Comparison of ENCODE assay signal across 9 mouse cellular contexts in the genomic region with DNA sequence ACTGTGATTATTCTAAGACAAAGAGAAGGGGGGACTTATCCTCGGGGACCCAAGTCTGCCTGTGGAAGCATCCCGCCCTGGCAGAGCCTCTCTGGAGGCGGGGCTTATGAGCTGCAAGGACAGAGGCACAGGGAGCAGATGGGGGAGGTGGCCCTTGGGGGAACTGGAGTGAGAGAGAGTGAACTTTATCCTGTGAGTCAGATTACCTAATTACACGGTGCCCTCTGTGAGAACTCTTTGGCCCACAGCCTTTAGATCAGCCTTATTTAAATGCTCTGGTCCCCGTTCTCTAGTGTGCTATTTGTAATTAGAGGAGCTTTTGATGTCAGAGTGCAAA.
A peak's percentile ranks its signal among the peaks of the same experiment; 100 is the strongest.
DNase-seq lines count a peak whose midpoint lies in the region; ATAC-seq and TF ChIP-seq lines count a peak whose summit lies in the region.
"Had no signal": no experiment of that assay in that cellular context is flagged by ENCODE, and none has a peak within 500 bp of the region (broad histone marks: within the 10 kb centered on the region; RNA-seq: fewer than 3 reads in every experiment).

No protein-coding gene starts in this region.

- peak; percentile 33 for DNase-seq in hindbrain, embryonic 11.5 days (ENCODE audit: low spot score)
- peak; percentile 76 for DNase-seq in embryo, embryonic 10.5 days (ENCODE audit: low spot score)
- peak; percentile 89 for DNase-seq in kidney, postnatal 0 days (ENCODE audit: low spot score)
- peak; percentile 61 for DNase-seq in retina, postnatal 1 day
- DNase-seq in layer of hippocampus, adult 11-12 months (ENCODE audit: low spot score), result no peak
- no peak for DNase-seq in thymus, adult 18-20 months
- DNase-seq in thymus, adult 2 months, result no peak

- H3K4me2 ChIP-seq in hindbrain, embryonic 11.5 days (replicated peaks; ENCODE audit: low read depth, low read length), result no peak overlapping the region
- H3K4me2 ChIP-seq in hindbrain, embryonic 16.5 days (ENCODE audit: low read length), result no peak overlapping the region
- H3K4me2 ChIP-seq in kidney, postnatal 0 days (ENCODE audit: low read length), result no peak overlapping the region

- TF ChIP-seq POLR2A in thymus, adult 2 months (IDR thresholded peaks at IDR 0.05; ENCODE audit: control insufficient read depth, extremely low read depth, insufficient read depth, low read length, poor library complexity), result no peak

- H3K9ac ChIP-seq in hindbrain, embryonic 11.5 days (ENCODE audit: low read depth, low read length), result no peak overlapping the region
- H3K9ac ChIP-seq in hindbrain, embryonic 16.5 days (ENCODE audit: low read depth, low read length), result no peak overlapping the region
- no peak overlapping the region for H3K9ac ChIP-seq in kidney, postnatal 0 days (ENCODE audit: low read depth, low read length)

- no peak for TF ChIP-seq CTCF in kidney, postnatal 0 days (IDR thresholded peaks at IDR 0.05; ENCODE audit: low read depth)
- no peak for TF ChIP-seq CTCF in thymus, adult 2 months (IDR thresholded peaks at IDR 0.05; ENCODE audit: borderline replicate concordance, control insufficient read depth, extremely low read depth, insufficient read depth, low read length, poor library complexity)

- ATAC-seq in hindbrain, embryonic 11.5 days (ENCODE audit: low FRiP score), result peak; percentile 35; the same call in 1 of the 2 replicates
- ATAC-seq in hindbrain, embryonic 16.5 days, result no peak
- ATAC-seq in kidney, postnatal 0 days (replicated peaks; ENCODE audit: low FRiP score, low read depth), result peak; percentile 92

- 6% methylated on average over 5 of the region's 5 CpGs for WGBS in hindbrain, embryonic 11.5 days
- 12% methylated on average over 5 of the region's 5 CpGs for WGBS in hindbrain, embryonic 16.5 days
- 9% methylated on average over 5 of the region's 5 CpGs for WGBS in kidney, postnatal 0 days
- 66% methylated on average over 5 of the region's 5 CpGs for WGBS in thymus, adult 2 months

- H3K27ac ChIP-seq in hindbrain, embryonic 11.5 days (ENCODE audit: low read depth, low read length), result no peak overlapping the region
- no peak overlapping the region for H3K27ac ChIP-seq in hindbrain, embryonic 16.5 days (ENCODE audit: low read depth, low read length)
- H3K27ac ChIP-seq in kidney, postnatal 0 days, result no peak overlapping the region
- no peak overlapping the region for H3K27ac ChIP-seq in thymus, adult 2 months (ENCODE audit: control insufficient read depth, insufficient read depth, low read length)
- H3K27ac ChIP-seq: macrophage had no signal

- no peaks in the 10 kb centered on the region for H3K9me3 ChIP-seq in hindbrain, embryonic 11.5 days (ENCODE audit: control insufficient read depth, low read length)
- H3K9me3 ChIP-seq in hindbrain, embryonic 16.5 days (ENCODE audit: control insufficient read depth, low read length), result no peaks in the 10 kb centered on the region
- no peaks in the 10 kb centered on the region for H3K9me3 ChIP-seq in kidney, postnatal 0 days (replicated peaks; ENCODE audit: low read length)

- no peak overlapping the region for H3K4me3 ChIP-seq in hindbrain, embryonic 11.5 days (ENCODE audit: low read depth, low read length)
- H3K4me3 ChIP-seq in hindbrain, embryonic 16.5 days (ENCODE audit: low read length), result no peak overlapping the region
- H3K4me3 ChIP-seq in kidney, postnatal 0 days (replicated peaks; ENCODE audit: low read depth, low read length), result no peak overlapping the region
- H3K4me3 ChIP-seq in thymus, adult 2 months (ENCODE audit: control insufficient read depth, insufficient read depth, low read length), result no peak overlapping the region

- no peaks in the 10 kb centered on the region for H3K36me3 ChIP-seq in hindbrain, embryonic 11.5 days (ENCODE audit: control insufficient read depth, insufficient read depth, low read length)
- H3K36me3 ChIP-seq in hindbrain, embryonic 16.5 days (ENCODE audit: control insufficient read depth, insufficient read depth, low read length), result no peaks in the 10 kb centered on the region
- no peaks in the 10 kb centered on the region for H3K36me3 ChIP-seq in kidney, postnatal 0 days (ENCODE audit: insufficient read depth, low read length)
- no peaks in the 10 kb centered on the region for H3K36me3 ChIP-seq in thymus, adult 2 months (ENCODE audit: control insufficient read depth, insufficient read depth, low read length)

- H3K27me3 ChIP-seq in hindbrain, embryonic 11.5 days (ENCODE audit: control insufficient read depth, insufficient read depth, low read length), result no peaks in the 10 kb centered on the region
- H3K27me3 ChIP-seq in hindbrain, embryonic 16.5 days (replicated peaks; ENCODE audit: control insufficient read depth, insufficient read depth, low read length), result no peaks in the 10 kb centered on the region
- H3K27me3 ChIP-seq in kidney, postnatal 0 days (ENCODE audit: insufficient read depth, low read length), result no peaks in the 10 kb centered on the region
- H3K27me3 ChIP-seq in thymus, adult 2 months (ENCODE audit: control insufficient read depth, insufficient read depth, low read length), result no peaks in the 10 kb centered on the region

- H3K4me1 ChIP-seq in hindbrain, embryonic 11.5 days (replicated peaks; ENCODE audit: control insufficient read depth, insufficient read depth, low read length), result no peaks in the 10 kb centered on the region; the same call in 1 of the 2 replicates
- no peaks in the 10 kb centered on the region; the same call in 1 of the 2 replicates for H3K4me1 ChIP-seq in hindbrain, embryonic 16.5 days (ENCODE audit: control insufficient read depth, insufficient read depth, low read depth, low read length)
- 0 out of 2 replicates have a peak, but pooled peaks cover 3% of the 10 kb centered on the region for H3K4me1 ChIP-seq in kidney, postnatal 0 days (replicated peaks; ENCODE audit: insufficient read depth, low read length)
- H3K4me1 ChIP-seq in thymus, adult 2 months (replicated peaks; ENCODE audit: control insufficient read depth, insufficient read depth, low read length), result no peaks in the 10 kb centered on the region

Comparison
In these comparisons a context has a peak if more than half of its experiments do, and no peak if none do; other contexts are left out.
1. DNase-seq: peak in hindbrain, embryonic 11.5 days (single experiment), embryo, embryonic 10.5 days (single experiment), kidney, postnatal 0 days (single experiment) and retina, postnatal 1 day (single experiment); none in layer of hippocampus, adult 11-12 months (single experiment), thymus, adult 18-20 months (0 of 2) and thymus, adult 2 months (single experiment).